Mouse (Mus musculus) heart, embryonic 15.5 days (tissue): ENCODE results near the gene Kcnma1. TPM values are rescaled to one million over a fixed set of nuclear protein-coding genes. Genes with fewer than 3 reads are reported as not detected.

Experiments
- ATAC-seq: fragments of 200-750 bp; cut with Nextera tagmentation; replicated peaks from 2 replicates; pipeline ENCODE4 v1.8.0; 2017; ENCODE audit warnings: low read depth, moderate TSS enrichment; ENCODE audit not compliant: insufficient number of reproducible peaks, insufficient read depth, low FRiP score
- H3K27ac ChIP-seq: fragments of 300-500 bp; sonication (generic); 2 replicates; pipeline ENCODE4 v1.5.1; 2015; ENCODE audit warnings: mild to moderate bottlenecking, inconsistent platforms
- H3K27me3 ChIP-seq: fragments of 300-500 bp; sonication (generic); 2 replicates; pipeline ENCODE4 v1.6.1; 2015; ENCODE audit warnings: inconsistent platforms
- H3K36me3 ChIP-seq: fragments of 300-500 bp; sonication (generic); 2 replicates; pipeline ENCODE4 v1.6.1; 2015; ENCODE audit warnings: mild to moderate bottlenecking, inconsistent platforms
- H3K4me1 ChIP-seq: fragments of 300-500 bp; sonication (generic); replicated peaks from 2 replicates; pipeline ENCODE4 v1.6.1; 2015; ENCODE audit warnings: inconsistent platforms
- H3K4me2 ChIP-seq: fragments of 300-500 bp; sonication (generic); 2 replicates; pipeline ENCODE4 v1.6.1; 2015; ENCODE audit warnings: inconsistent platforms, mild to moderate bottlenecking, moderate library complexity
- H3K4me3 ChIP-seq: fragments of 300-500 bp; sonication (generic); 2 replicates; pipeline ENCODE4 v1.5.1; 2015; ENCODE audit warnings: mild to moderate bottlenecking, inconsistent platforms
- H3K9ac ChIP-seq: fragments of 300-500 bp; sonication (generic); 2 replicates; pipeline ENCODE4 v1.6.1; 2015; ENCODE audit warnings: mild to moderate bottlenecking, inconsistent platforms
- H3K9me3 ChIP-seq: fragments of 300-500 bp; sonication (generic); replicated peaks from 2 replicates; pipeline ENCODE4 v1.6.1; 2016; ENCODE audit warnings: inconsistent platforms
- WGBS: fragments of 180-500 bp; shearing (Covaris S2); methylation state at CpG from one replicate; pipeline ENCODE4 v1.1.7; 2015; ENCODE audit warnings: mixed read lengths; 5-methylcytosine and 5-hydroxymethylcytosine counted together
- polyA plus RNA-seq: library from polyadenylated mRNA; unstranded; fragments of >200 nt; fragmentation: Nextera tagmentation; extraction: Ambion mirVana; gene quantifications from 2 replicates; pipeline ENCODE4 v1.2.1, GENCODE M21; 2015

Gene Kcnma1
- polyA plus RNA-seq, result 0.23 and 0.47 TPM in 2 replicates

DNA sequence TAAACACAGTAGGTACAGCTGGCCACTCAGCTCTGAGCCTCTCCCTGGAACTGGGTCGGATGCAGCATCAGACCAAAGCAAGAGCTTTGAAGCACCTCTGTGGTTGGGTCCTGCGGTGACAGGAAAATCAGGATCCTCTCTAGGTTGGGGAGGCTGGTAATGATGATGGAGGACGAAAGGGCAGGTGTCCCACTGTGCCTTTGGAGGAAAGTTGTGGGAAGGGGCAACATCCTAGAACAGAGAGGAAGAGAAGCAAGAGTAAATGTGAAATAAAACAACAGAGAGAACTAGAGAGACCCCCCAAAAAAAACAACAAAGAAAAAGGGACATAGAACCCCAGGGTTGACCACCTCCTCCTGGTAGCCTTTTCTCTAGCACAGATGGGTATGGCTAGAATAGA is at the start of gene Kcnma1:
Kcnma1 (minus strand) TSS at position 101 of the 400 bp plus-strand sequence.
- ATAC-seq, result no peak
- 49% methylated on average over 3 of the region's 3 CpGs for WGBS
- Histone ChIP-seq H3K4me1 (no peaks in the 10 kb centered on the region), H3K27me3 (peaks cover 66% of the 10 kb centered on the region), H3K9me3 (no peaks in the 10 kb centered on the region), H3K4me3 (no peak within 1 kb of the TSS), H3K36me3 (no peaks in the 10 kb centered on the region), H3K9ac (no peak within 1 kb of the TSS), H3K27ac (no peak within 1 kb of the TSS), H3K4me2 (no peak within 1 kb of the TSS)

DNA sequence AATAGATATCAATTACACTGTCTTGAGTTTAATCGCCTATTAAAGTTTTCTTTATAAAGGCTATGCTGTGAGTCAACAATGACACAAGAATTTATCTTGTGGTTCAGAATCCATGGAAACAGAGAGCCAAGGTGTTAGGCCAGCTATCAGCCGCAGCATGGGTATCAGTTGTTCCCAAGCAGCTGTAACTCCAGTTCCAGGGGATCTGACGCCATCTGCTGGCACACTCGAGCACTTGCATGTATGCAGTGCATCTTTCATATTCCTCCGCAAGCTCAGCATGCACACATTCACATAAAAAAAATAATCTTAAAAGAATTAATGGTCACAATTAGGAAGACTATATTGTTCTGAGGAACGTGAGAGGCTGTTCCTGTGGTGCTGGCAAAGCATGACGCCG is 45.5 kb upstream of the Kcnma1 start:
- 42% methylated on average over 8 of the region's 8 CpGs for WGBS
- Histone ChIP-seq H3K9ac (no peak overlapping the region), H3K4me2 (no peak overlapping the region), H3K27ac (no peak overlapping the region), H3K4me1 (no peaks in the 10 kb centered on the region), H3K36me3 (no peaks in the 10 kb centered on the region), H3K27me3 (peaks cover 9% of the 10 kb centered on the region; the same call in 1 of the 2 replicates), H3K9me3 (no peaks in the 10 kb centered on the region), H3K4me3 (no peak overlapping the region)
- no peak for ATAC-seq

DNA sequence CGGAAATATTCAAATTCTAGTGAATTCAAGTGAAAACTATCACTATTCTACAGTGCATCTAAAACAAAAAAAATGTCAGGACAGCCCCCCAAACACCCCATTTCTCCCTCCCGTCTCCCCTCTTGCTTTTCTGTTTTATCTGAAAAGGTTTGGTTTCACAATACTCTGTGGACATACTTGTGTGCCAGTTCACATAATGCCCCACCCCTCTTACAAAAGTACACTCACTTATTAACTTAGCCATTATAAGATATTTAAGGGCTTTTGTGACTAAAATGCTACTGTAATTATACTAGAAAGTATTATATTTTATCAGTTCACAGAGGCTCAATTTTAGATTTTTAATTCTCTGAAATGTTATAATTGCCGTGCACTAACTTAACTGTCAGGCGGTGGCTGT is 45.0 kb upstream of the Kcnma1 start:
- H3K4me1 ChIP-seq, result no peaks in the 10 kb centered on the region
- no peak overlapping the region for H3K27ac ChIP-seq
- peaks cover 9% of the 10 kb centered on the region; the same call in 1 of the 2 replicates for H3K27me3 ChIP-seq
- no peak overlapping the region for H3K4me2 ChIP-seq
- 87% methylated on average over 4 of the region's 4 CpGs for WGBS
- no peak overlapping the region for H3K9ac ChIP-seq
- H3K4me3 ChIP-seq, result no peak overlapping the region
- no peaks in the 10 kb centered on the region for H3K9me3 ChIP-seq
- ATAC-seq, result no peak
- H3K36me3 ChIP-seq, result no peaks in the 10 kb centered on the region

GRCm38 (mm10) chr14:24051821-24052220 is 37.5 kb upstream of the Kcnma1 start:
- Histone ChIP-seq H3K4me1 (no peaks in the 10 kb centered on the region), H3K36me3 (no peaks in the 10 kb centered on the region), H3K27me3 (no peaks in the 10 kb centered on the region), H3K9me3 (no peaks in the 10 kb centered on the region), H3K4me2 (no peak overlapping the region), H3K4me3 (no peak overlapping the region), H3K9ac (no peak overlapping the region), H3K27ac (no peak overlapping the region)
- WGBS, result 72% methylated on average over 2 of the region's 2 CpGs
- ATAC-seq, result no peak

GRCm38 (mm10) chr14:24036609-24037008 is 22.3 kb upstream of the Kcnma1 start:
- WGBS, result 67% methylated on average over 2 of the region's 2 CpGs
- no peak for ATAC-seq
- H3K27me3 ChIP-seq, result 0 out of 2 replicates have a peak, but pooled peaks cover 6% of the 10 kb centered on the region
- H3K27ac ChIP-seq, result no peak overlapping the region
- H3K36me3 ChIP-seq, result no peaks in the 10 kb centered on the region
- no peak overlapping the region for H3K4me3 ChIP-seq
- H3K9me3 ChIP-seq, result no peaks in the 10 kb centered on the region
- H3K4me1 ChIP-seq, result peaks cover 10% of the 10 kb centered on the region
- H3K4me2 ChIP-seq, result no peak overlapping the region
- H3K9ac ChIP-seq, result no peak overlapping the region

GRCm38 (mm10) chr14:24036208-24036535 is 21.9 kb upstream of the Kcnma1 start:
- H3K4me1 ChIP-seq, result peaks cover 10% of the 10 kb centered on the region

GRCm38 (mm10) chr14:24035486-24036207 is 21.4 kb upstream of the Kcnma1 start:
- no peak overlapping the region for H3K4me3 ChIP-seq
- no peak for ATAC-seq
- no peaks in the 10 kb centered on the region for H3K36me3 ChIP-seq
- H3K9me3 ChIP-seq, result no peaks in the 10 kb centered on the region
- 0 out of 2 replicates have a peak, but pooled peaks cover 6% of the 10 kb centered on the region for H3K27me3 ChIP-seq
- 15% methylated on average over 11 of the region's 11 CpGs for WGBS
- H3K27ac ChIP-seq, result no peak overlapping the region
- no peak overlapping the region for H3K4me2 ChIP-seq
- H3K9ac ChIP-seq, result no peak overlapping the region
- H3K4me1 ChIP-seq, result peaks cover 10% of the 10 kb centered on the region

More at GRCm38 (mm10) chr14:24036208-24036535, 21.9 kb upstream of the Kcnma1 start:
- Histone ChIP-seq H3K4me2 (no peak overlapping the region), H3K9ac (no peak overlapping the region), H3K4me3 (no peak overlapping the region), H3K27ac (no peak overlapping the region), H3K9me3 (no peaks in the 10 kb centered on the region), H3K36me3 (no peaks in the 10 kb centered on the region), H3K27me3 (0 out of 2 replicates have a peak, but pooled peaks cover 6% of the 10 kb centered on the region)
- WGBS, result 33% methylated on average over 4 of the region's 4 CpGs
- ATAC-seq, result no peak

GRCm38 (mm10) chr14:24032876-24033389 is 18.6 kb upstream of the Kcnma1 start:
- Histone ChIP-seq H3K9ac (no peak overlapping the region), H3K27ac (no peak overlapping the region), H3K4me1 (peaks cover 10% of the 10 kb centered on the region), H3K36me3 (no peaks in the 10 kb centered on the region), H3K27me3 (0 out of 2 replicates have a peak, but pooled peaks cover 6% of the 10 kb centered on the region), H3K4me2 (no peak overlapping the region), H3K4me3 (no peak overlapping the region), H3K9me3 (no peaks in the 10 kb centered on the region)
- WGBS, result 78% methylated on average over 7 of the region's 7 CpGs
- no peak for ATAC-seq

GRCm38 (mm10) chr14:24032201-24032600 is 17.9 kb upstream of the Kcnma1 start:
- no peak overlapping the region for H3K4me3 ChIP-seq
- no peaks in the 10 kb centered on the region for H3K36me3 ChIP-seq
- 64% methylated on average over 3 of the region's 3 CpGs for WGBS
- peaks cover 10% of the 10 kb centered on the region for H3K4me1 ChIP-seq
- ATAC-seq, result no peak
- no peak overlapping the region for H3K9ac ChIP-seq
- H3K4me2 ChIP-seq, result no peak overlapping the region
- no peaks in the 10 kb centered on the region for H3K9me3 ChIP-seq
- no peak overlapping the region for H3K27ac ChIP-seq
- 0 out of 2 replicates have a peak, but pooled peaks cover 6% of the 10 kb centered on the region for H3K27me3 ChIP-seq

- H3K9me3 ChIP-seq, result no peaks in the 10 kb centered on the region
- 76% methylated on average over 4 of the region's 4 CpGs for WGBS
- peaks cover 14% of the 10 kb centered on the region for H3K27me3 ChIP-seq
- H3K4me3 ChIP-seq, result no peak overlapping the region
- no peak for ATAC-seq
- no peak overlapping the region for H3K27ac ChIP-seq
- H3K36me3 ChIP-seq, result no peaks in the 10 kb centered on the region
- H3K4me1 ChIP-seq, result no peaks in the 10 kb centered on the region
- H3K4me2 ChIP-seq, result no peak overlapping the region
- H3K9ac ChIP-seq, result no peak overlapping the region
Observed at GRCm38 (mm10) chr14:24020718-24021117, 6.4 kb upstream of the Kcnma1 start.

DNA sequence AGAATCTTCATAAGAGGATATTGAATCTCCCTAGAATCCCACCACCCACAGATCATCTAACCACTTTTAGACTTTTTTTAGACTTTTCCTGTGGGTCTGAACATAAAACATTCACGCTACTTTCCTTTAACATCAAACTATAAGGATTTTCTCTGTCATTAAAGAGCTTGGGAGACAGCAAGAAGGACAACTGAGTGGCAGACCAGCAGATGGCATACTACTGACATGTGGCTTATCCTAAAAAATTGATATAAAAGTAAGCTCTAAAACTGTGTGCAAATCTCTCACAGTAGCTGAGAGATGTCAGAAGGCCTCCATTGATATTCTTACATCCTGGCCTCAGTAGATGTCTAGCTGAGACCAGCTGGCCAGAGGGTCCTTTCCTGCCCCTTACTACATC is 4.3 kb downstream of the Kcnma1 start:
- WGBS, result 78% methylated on average over 1 of the region's 1 CpGs
- H3K9me3 ChIP-seq, result no peaks in the 10 kb centered on the region
- H3K36me3 ChIP-seq, result no peaks in the 10 kb centered on the region
- peaks cover 93% of the 10 kb centered on the region for H3K27me3 ChIP-seq
- H3K4me2 ChIP-seq, result no peak overlapping the region
- no peak for ATAC-seq
- H3K27ac ChIP-seq, result no peak overlapping the region
- H3K4me3 ChIP-seq, result no peak overlapping the region
- peaks cover under 1% of the 10 kb centered on the region; the same call in 1 of the 2 replicates for H3K4me1 ChIP-seq
- H3K9ac ChIP-seq, result no peak overlapping the region

GRCm38 (mm10) chr14:24008252-24008651 is 6.0 kb downstream of the Kcnma1 start:
- no peak for ATAC-seq
- Histone ChIP-seq H3K9ac (no peak overlapping the region), H3K27ac (no peak overlapping the region), H3K36me3 (no peaks in the 10 kb centered on the region), H3K27me3 (peaks cover 93% of the 10 kb centered on the region), H3K9me3 (no peaks in the 10 kb centered on the region), H3K4me2 (no peak overlapping the region), H3K4me3 (no peak overlapping the region), H3K4me1 (peaks cover 14% of the 10 kb centered on the region)
- 8% methylated on average over 7 of the region's 7 CpGs for WGBS
